Mouse (Mus musculus): ENCODE results near the gene Ccdc167.

Ccdc167 gene

GRCm38 (mm10) chr17:29686771-29687170 lies 30.1 kb downstream of the Ccdc167 start:
- DNase-seq (ENCODE audit: low spot score) = no peak

- DNase-seq (ENCODE audit: low spot score) = no peak
Measured at GRCm38 (mm10) chr17:29684275-29684674, 32.6 kb downstream of the Ccdc167 start.

- no peak for DNase-seq (ENCODE audit: low spot score)
Measured at GRCm38 (mm10) chr17:29683127-29683526, 33.7 kb downstream of the Ccdc167 start.

GRCm38 (mm10) chr17:29682261-29682660 lies 34.6 kb downstream of the Ccdc167 start:
- no peak for DNase-seq (ENCODE audit: low spot score)

GRCm38 (mm10) chr17:29681669-29682068 lies 35.2 kb downstream of the Ccdc167 start:
- no peak for DNase-seq (ENCODE audit: low spot score)

- no peak for DNase-seq (ENCODE audit: low spot score)
Measured at GRCm38 (mm10) chr17:29680921-29681320, 35.9 kb downstream of the Ccdc167 start.

GRCm38 (mm10) chr17:29680174-29680573 lies 36.7 kb downstream of the Ccdc167 start:
- DNase-seq (ENCODE audit: low spot score) = no peak

GRCm38 (mm10) chr17:29679038-29679767 lies 37.6 kb downstream of the Ccdc167 start:
- no peak for DNase-seq (ENCODE audit: low spot score)

GRCm38 (mm10) chr17:29678526-29678925 lies 38.3 kb downstream of the Ccdc167 start:
- no peak for DNase-seq (ENCODE audit: low spot score)

GRCm38 (mm10) chr17:29673325-29673724 lies 43.5 kb downstream of the Ccdc167 start:
- no peak for DNase-seq (ENCODE audit: low spot score)

GRCm38 (mm10) chr17:29671021-29671420 lies 45.8 kb downstream of the Ccdc167 start:
- DNase-seq (ENCODE audit: low spot score) = no peak

GRCm38 (mm10) chr17:29669936-29670335 lies 46.9 kb downstream of the Ccdc167 start:
- DNase-seq (ENCODE audit: low spot score) = no peak

GRCm38 (mm10) chr17:29669030-29669429 lies 47.8 kb downstream of the Ccdc167 start:
- DNase-seq (ENCODE audit: low spot score) = no peak

GRCm38 (mm10) chr17:29668051-29668986 lies 48.5 kb downstream of the Ccdc167 start:
- no peak for DNase-seq (ENCODE audit: low spot score)

GRCm38 (mm10) chr17:29662145-29662544 lies 54.7 kb downstream of the Ccdc167 start:
- no peak for DNase-seq (ENCODE audit: low spot score)

GRCm38 (mm10) chr17:29660762-29661391 lies 56.0 kb downstream of the Ccdc167 start:
- no peak for DNase-seq (ENCODE audit: low spot score)

- peak; percentile 97 for DNase-seq (ENCODE audit: low spot score)
Measured at GRCm38 (mm10) chr17:29660076-29660761, 56.6 kb downstream of the Ccdc167 start, which contains the start of gene Cmtr1. Cmtr1 (plus strand) TSS chr17:29660595.

GRCm38 (mm10) chr17:29658249-29658648 lies 58.6 kb downstream of the Ccdc167 start:
- DNase-seq (ENCODE audit: low spot score) = no peak

- DNase-seq (ENCODE audit: low spot score) = no peak
Measured at GRCm38 (mm10) chr17:29642219-29642618, 74.6 kb downstream of the Ccdc167 start.

- no peak for DNase-seq (ENCODE audit: low spot score)
Measured at GRCm38 (mm10) chr17:29640971-29641370, 75.9 kb downstream of the Ccdc167 start.

GRCm38 (mm10) chr17:29637895-29638294 lies 78.9 kb downstream of the Ccdc167 start:
- DNase-seq (ENCODE audit: low spot score) = no peak

GRCm38 (mm10) chr17:29637377-29637776 lies 79.5 kb downstream of the Ccdc167 start:
- DNase-seq (ENCODE audit: low spot score) = no peak
